Mouse (Mus musculus) embryonic facial prominence, embryonic 13.5 days (tissue): ENCODE measurements around the gene Pls1. TPM values are rescaled to one million over a fixed set of nuclear protein-coding genes. Genes with fewer than 3 reads are reported as not detected.

Experiments
- ATAC-seq: fragments of 200-750 bp; cut with Nextera tagmentation; 2 replicates; pipeline ENCODE4 v1.8.0; 2017; ENCODE audit warnings: low read depth; ENCODE audit not compliant: insufficient number of reproducible peaks, insufficient read depth, low FRiP score, low TSS enrichment
- H3K27ac ChIP-seq: fragments of 300-500 bp; sonication (generic); 2 replicates; pipeline ENCODE4 v1.5.1; 2015; ENCODE audit warnings: moderate library complexity, mild to moderate bottlenecking, inconsistent platforms
- H3K27me3 ChIP-seq: fragments of 300-500 bp; sonication (generic); 2 replicates; pipeline ENCODE4 v1.6.1; 2015; ENCODE audit warnings: mild to moderate bottlenecking, inconsistent platforms
- H3K36me3 ChIP-seq: fragments of 300-500 bp; sonication (generic); 2 replicates; pipeline ENCODE4 v1.6.1; 2015; ENCODE audit warnings: mild to moderate bottlenecking, inconsistent platforms
- H3K4me1 ChIP-seq: fragments of 300-500 bp; sonication (generic); 2 replicates; pipeline ENCODE4 v1.6.1; 2015; ENCODE audit warnings: inconsistent platforms
- H3K4me2 ChIP-seq: fragments of 300-500 bp; sonication (generic); 2 replicates; pipeline ENCODE4 v1.6.1; 2015; ENCODE audit warnings: moderate library complexity, mild to moderate bottlenecking, inconsistent platforms
- H3K4me3 ChIP-seq: fragments of 300-500 bp; sonication (generic); 2 replicates; pipeline ENCODE4 v1.5.1; 2015; ENCODE audit warnings: mild to moderate bottlenecking, inconsistent platforms
- H3K9ac ChIP-seq: fragments of 300-500 bp; sonication (generic); 2 replicates; pipeline ENCODE4 v1.6.1; 2015; ENCODE audit warnings: mild to moderate bottlenecking, inconsistent platforms
- H3K9me3 ChIP-seq: fragments of 300-500 bp; sonication (generic); 2 replicates; pipeline ENCODE4 v1.6.1; 2016; ENCODE audit warnings: inconsistent platforms
- WGBS: fragments of 180-500 bp; shearing (Covaris S2); methylation state at CpG from one replicate; pipeline ENCODE4 v1.1.7; 2015; ENCODE audit warnings: mixed read lengths; 5-methylcytosine and 5-hydroxymethylcytosine counted together
- polyA plus RNA-seq: library from polyadenylated mRNA; unstranded; fragments of >200 nt; fragmentation: Nextera tagmentation; extraction: Ambion mirVana; gene quantifications from 2 replicates; pipeline ENCODE4 v1.2.1, GENCODE M21; 2015

Pls1 gene
- polyA plus RNA-seq, 1 experiment from 2014 or later, result 3.8 TPM

GRCm38 (mm10) chr9:95801610-95802451 lies 43.3 kb downstream of the Pls1 start:
- H3K4me3 ChIP-seq, result no peak overlapping the region
- 66% methylated on average over 10 of the region's 10 CpGs for WGBS

GRCm38 (mm10) chr9:95796323-95796722 lies 48.8 kb downstream of the Pls1 start:
- no peaks in the 10 kb centered on the region for H3K36me3 ChIP-seq
- H3K4me3 ChIP-seq, result no peak overlapping the region
- H3K9ac ChIP-seq, result no peak overlapping the region
- no peak overlapping the region for H3K27ac ChIP-seq
- 81% methylated on average over 2 of the region's 2 CpGs for WGBS
- no peaks in the 10 kb centered on the region for H3K9me3 ChIP-seq
- H3K4me1 ChIP-seq, result no peaks in the 10 kb centered on the region
- no peak overlapping the region for H3K4me2 ChIP-seq
- H3K27me3 ChIP-seq, result no peaks in the 10 kb centered on the region
- no peak for ATAC-seq

More at GRCm38 (mm10) chr9:95801610-95802451, 43.3 kb downstream of the Pls1 start:
- no peak for ATAC-seq
- no peaks in the 10 kb centered on the region for H3K36me3 ChIP-seq
- H3K9ac ChIP-seq, result no peak overlapping the region
- H3K27ac ChIP-seq, result no peak overlapping the region
- H3K4me1 ChIP-seq, result no peaks in the 10 kb centered on the region
- no peak overlapping the region for H3K4me2 ChIP-seq
- no peaks in the 10 kb centered on the region for H3K27me3 ChIP-seq
- no peaks in the 10 kb centered on the region for H3K9me3 ChIP-seq

- no peak for ATAC-seq
- 84% methylated on average over 5 of the region's 5 CpGs for WGBS
Measured at GRCm38 (mm10) chr9:95795844-95796243, 49.3 kb downstream of the Pls1 start.

GRCm38 (mm10) chr9:95795077-95795784 lies 49.9 kb downstream of the Pls1 start:
- no peak overlapping the region for H3K9ac ChIP-seq
- no peaks in the 10 kb centered on the region for H3K27me3 ChIP-seq
- H3K9me3 ChIP-seq, result no peaks in the 10 kb centered on the region
- no peaks in the 10 kb centered on the region for H3K4me1 ChIP-seq
- 88% methylated on average over 2 of the region's 2 CpGs for WGBS
- H3K4me3 ChIP-seq, result no peak overlapping the region
- H3K27ac ChIP-seq, result no peak overlapping the region
- no peak for ATAC-seq
- no peak overlapping the region for H3K4me2 ChIP-seq
- H3K36me3 ChIP-seq, result no peaks in the 10 kb centered on the region

More at GRCm38 (mm10) chr9:95795844-95796243, 49.3 kb downstream of the Pls1 start:
- Histone ChIP-seq H3K9me3 (no peaks in the 10 kb centered on the region), H3K4me1 (no peaks in the 10 kb centered on the region), H3K4me2 (no peak overlapping the region), H3K9ac (no peak overlapping the region), H3K36me3 (no peaks in the 10 kb centered on the region), H3K27me3 (no peaks in the 10 kb centered on the region), H3K4me3 (no peak overlapping the region), H3K27ac (no peak overlapping the region)

GRCm38 (mm10) chr9:95793986-95794744 lies 50.9 kb downstream of the Pls1 start:
- no peak overlapping the region for H3K4me2 ChIP-seq
- no peaks in the 10 kb centered on the region for H3K9me3 ChIP-seq
- H3K4me1 ChIP-seq, result no peaks in the 10 kb centered on the region
- no peak overlapping the region for H3K27ac ChIP-seq
- no peak for ATAC-seq
- H3K27me3 ChIP-seq, result no peaks in the 10 kb centered on the region
- H3K36me3 ChIP-seq, result no peaks in the 10 kb centered on the region
- no peak overlapping the region for H3K9ac ChIP-seq
- 88% methylated on average over 15 of the region's 15 CpGs for WGBS
- H3K4me3 ChIP-seq, result no peak overlapping the region

DNA sequence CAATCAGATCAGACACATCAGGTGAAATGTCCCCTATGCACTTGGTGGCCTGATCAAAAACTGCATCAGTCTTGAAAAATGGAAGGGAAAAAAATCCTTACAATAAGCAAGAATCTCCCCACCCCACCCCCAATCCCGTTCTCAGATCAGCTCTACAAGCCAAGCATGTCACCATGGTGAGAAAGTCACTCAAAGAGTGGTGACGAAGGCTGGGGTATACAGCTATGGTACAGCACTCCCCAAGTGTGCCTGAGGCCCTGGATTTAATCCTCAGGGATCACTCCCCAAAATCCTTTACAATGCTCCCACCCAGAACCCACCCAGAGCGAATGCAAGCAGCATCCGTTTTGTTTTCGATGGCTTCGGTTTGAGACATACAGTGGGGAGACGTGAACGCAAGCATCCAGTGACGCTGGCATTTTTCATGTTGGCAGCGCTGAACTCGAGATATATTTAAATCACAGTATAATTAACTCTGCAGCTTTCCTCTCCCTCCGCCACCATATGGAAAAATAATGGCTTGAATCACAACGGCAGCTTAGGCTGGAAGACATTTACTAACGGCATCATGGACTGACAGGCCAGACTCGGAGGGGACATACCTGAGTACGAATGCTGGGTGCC lies 60.1 kb downstream of the Pls1 start:
- H3K27ac ChIP-seq, result no peak overlapping the region
- H3K9me3 ChIP-seq, result no peaks in the 10 kb centered on the region
- ATAC-seq, result no peak
- WGBS, result 80% methylated on average over 16 of the region's 16 CpGs
- no peaks in the 10 kb centered on the region for H3K36me3 ChIP-seq
- H3K9ac ChIP-seq, result no peak overlapping the region
- no peak overlapping the region for H3K4me2 ChIP-seq
- no peak overlapping the region for H3K4me3 ChIP-seq
- H3K27me3 ChIP-seq, result no peaks in the 10 kb centered on the region
- H3K4me1 ChIP-seq, result no peaks in the 10 kb centered on the region

DNA sequence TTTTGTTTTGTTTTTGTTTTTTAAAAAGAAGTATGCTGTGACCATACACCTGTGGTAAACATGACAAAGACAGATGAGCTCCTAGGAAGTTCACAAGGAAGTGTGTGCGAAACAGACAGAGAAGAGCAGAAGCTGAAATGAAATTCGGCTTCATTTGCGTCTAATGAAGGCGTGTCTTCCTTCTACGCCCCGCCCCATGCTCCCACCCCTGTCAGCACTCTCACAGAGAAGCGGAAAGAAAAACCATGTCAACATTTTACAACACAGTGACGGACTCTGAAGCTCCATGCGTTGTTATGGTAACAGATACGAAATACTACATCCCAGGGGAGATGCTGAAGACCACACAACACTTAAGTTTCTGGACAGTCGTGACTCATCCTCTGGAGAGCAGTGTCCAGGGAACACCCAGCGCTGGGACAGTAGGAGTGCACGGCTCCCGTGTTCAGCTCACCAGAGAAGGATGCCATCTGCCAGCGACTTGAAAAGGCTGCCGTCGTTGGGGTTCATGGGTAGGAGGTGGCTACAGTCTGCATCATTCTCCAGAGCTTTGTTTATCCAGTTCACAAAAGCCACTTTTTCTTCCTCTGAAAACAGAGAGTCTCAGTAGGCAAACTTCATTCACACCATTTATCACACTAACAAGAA lies 61.3 kb downstream of the Pls1 start:
- H3K9me3 ChIP-seq, result no peaks in the 10 kb centered on the region
- H3K9ac ChIP-seq, result no peak overlapping the region
- H3K4me1 ChIP-seq, result no peaks in the 10 kb centered on the region
- no peak overlapping the region for H3K4me2 ChIP-seq
- no peak overlapping the region for H3K4me3 ChIP-seq
- no peaks in the 10 kb centered on the region for H3K27me3 ChIP-seq
- H3K36me3 ChIP-seq, result no peaks in the 10 kb centered on the region
- 74% methylated on average over 17 of the region's 17 CpGs for WGBS
- 0 out of 2 replicates have a peak, but pooled peaks have one; percentile 26 for ATAC-seq
- no peak overlapping the region for H3K27ac ChIP-seq

DNA sequence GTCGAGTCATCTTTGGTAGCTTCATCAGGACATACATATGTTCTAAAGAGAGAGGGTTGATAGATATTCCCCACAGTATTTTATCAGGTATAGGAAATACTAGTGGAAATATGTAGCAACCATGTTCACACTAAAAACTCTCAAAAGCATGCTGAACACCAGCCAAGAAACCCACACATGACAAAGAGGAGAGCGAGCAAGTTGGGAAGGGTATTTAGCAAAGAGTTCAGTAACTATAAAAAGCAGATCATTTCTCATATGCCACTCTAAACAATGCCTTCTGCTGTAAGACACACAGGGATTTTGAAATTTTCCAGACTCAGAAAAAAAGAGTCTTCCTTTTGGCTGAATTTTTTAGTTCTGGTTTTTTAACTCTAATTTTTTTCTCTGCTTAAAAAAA lies 73.4 kb downstream of the Pls1 start:
- Histone ChIP-seq H3K36me3 (0 out of 2 replicates have a peak, but pooled peaks cover 3% of the 10 kb centered on the region), H3K27ac (no peak overlapping the region), H3K4me2 (no peak overlapping the region), H3K9ac (no peak overlapping the region), H3K27me3 (no peaks in the 10 kb centered on the region), H3K4me1 (no peaks in the 10 kb centered on the region), H3K9me3 (no peaks in the 10 kb centered on the region), H3K4me3 (no peak overlapping the region)
- ATAC-seq, result no peak
- WGBS, result 79% methylated on average over 2 of the region's 2 CpGs

GRCm38 (mm10) chr9:95763218-95763617 lies 81.9 kb downstream of the Pls1 start:
- H3K27ac ChIP-seq, result no peak overlapping the region
- 85% methylated on average over 4 of the region's 4 CpGs for WGBS
- H3K9ac ChIP-seq, result no peak overlapping the region
- H3K4me3 ChIP-seq, result no peak overlapping the region
- H3K4me2 ChIP-seq, result no peak overlapping the region
- no peak for ATAC-seq
- H3K4me1 ChIP-seq, result no peaks in the 10 kb centered on the region
- no peaks in the 10 kb centered on the region for H3K36me3 ChIP-seq
- H3K9me3 ChIP-seq, result no peaks in the 10 kb centered on the region
- H3K27me3 ChIP-seq, result no peaks in the 10 kb centered on the region

GRCm38 (mm10) chr9:95762228-95762627 lies 82.9 kb downstream of the Pls1 start:
- H3K9ac ChIP-seq, result no peak overlapping the region
- H3K9me3 ChIP-seq, result no peaks in the 10 kb centered on the region
- no peak overlapping the region for H3K4me3 ChIP-seq
- no peak overlapping the region for H3K27ac ChIP-seq
- H3K4me1 ChIP-seq, result no peaks in the 10 kb centered on the region
- ATAC-seq, result no peak
- WGBS, result 86% methylated on average over 3 of the region's 3 CpGs
- H3K4me2 ChIP-seq, result no peak overlapping the region
- H3K27me3 ChIP-seq, result no peaks in the 10 kb centered on the region
- no peaks in the 10 kb centered on the region for H3K36me3 ChIP-seq

DNA sequence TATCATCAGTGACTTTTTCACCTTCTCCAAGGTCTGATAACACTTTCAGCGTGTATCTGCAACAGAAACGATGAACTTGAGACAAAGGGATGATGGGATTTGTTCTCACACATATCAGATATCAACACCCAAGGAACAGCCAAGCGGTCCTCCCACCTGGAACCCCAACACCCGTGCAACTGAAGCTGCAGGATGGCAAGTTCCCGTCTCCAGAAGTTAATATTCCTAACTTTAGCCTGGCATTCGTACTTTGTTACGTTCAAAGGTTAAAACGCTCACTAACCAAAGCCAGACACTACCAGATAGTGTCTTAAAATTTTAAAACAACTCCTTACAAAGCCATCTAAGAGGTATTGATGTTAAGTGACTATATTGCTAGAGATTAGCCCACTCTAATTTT lies 83.7 kb downstream of the Pls1 start:
- Histone ChIP-seq H3K9ac (no peak overlapping the region), H3K27ac (no peak overlapping the region), H3K36me3 (no peaks in the 10 kb centered on the region), H3K4me1 (no peaks in the 10 kb centered on the region), H3K4me3 (no peak overlapping the region), H3K4me2 (no peak overlapping the region), H3K27me3 (no peaks in the 10 kb centered on the region), H3K9me3 (no peaks in the 10 kb centered on the region)
- no peak for ATAC-seq
- 78% methylated on average over 8 of the region's 8 CpGs for WGBS
